Mouse (Mus musculus): ENCODE results near the gene Lbp.

Lbp gene

GRCm38 (mm10) chr2:158316371-158316770 lies 10.1 kb downstream of the Lbp start:
- no peak for DNase-seq

DNA sequence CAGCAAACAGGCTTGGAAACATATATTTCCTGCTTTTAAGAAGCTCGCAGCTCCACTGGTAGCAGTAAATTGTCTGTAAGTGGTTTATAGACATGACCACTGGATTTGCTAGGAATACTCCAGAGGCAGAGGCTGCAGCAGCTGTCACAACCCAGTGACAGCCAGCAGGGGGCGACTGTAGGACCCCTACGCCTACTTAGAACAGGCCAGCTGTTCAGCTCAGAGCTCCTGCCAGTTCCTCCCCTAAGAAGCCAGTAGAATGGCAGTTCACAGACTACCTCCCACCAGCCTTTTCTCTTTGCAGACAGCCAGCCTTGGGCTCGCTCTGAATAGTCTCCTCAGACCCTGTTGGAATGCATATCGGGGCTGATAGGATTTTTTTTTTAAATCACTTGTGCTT lies 10.7 kb downstream of the Lbp start:
- DNase-seq = peak; percentile 74

DNA sequence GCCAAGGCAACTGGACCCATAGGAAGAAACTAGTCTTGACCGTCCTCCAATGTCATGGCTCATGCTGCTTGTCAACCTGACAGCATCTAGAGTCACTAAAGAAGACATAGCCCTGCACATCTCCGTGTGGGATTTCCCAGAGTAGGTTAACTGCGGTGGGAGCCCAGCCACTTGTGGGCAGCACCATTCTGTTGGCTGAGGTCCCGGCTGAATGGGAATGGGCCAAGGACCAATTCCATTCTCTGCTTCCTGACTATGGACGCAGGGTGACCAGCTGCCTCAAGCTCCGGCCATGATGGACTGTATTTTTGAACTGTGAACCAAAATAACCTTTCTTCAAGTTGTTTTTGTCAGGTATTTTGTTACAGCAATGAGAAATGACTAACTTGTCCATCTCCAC lies 15.3 kb downstream of the Lbp start:
- no peak for DNase-seq

DNA sequence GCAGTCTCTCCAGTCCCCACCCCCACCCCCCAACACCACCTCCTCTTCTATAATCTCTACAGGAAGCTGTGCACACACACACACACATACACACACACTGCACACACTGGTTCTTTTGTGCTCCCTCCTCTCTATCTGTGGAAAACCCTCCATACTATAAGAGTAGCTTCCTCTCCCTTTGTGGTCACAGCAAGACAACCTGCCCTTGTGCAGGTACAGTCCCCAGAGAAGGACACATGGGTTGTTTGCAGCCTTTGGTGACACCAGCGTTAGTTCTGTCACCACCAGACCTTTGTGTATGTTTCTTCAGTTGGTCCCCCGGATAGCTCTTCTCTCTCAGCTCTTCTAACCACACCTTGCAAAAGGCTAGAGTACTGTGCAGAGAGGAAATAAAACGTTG lies 16.6 kb downstream of the Lbp start:
- no peak for DNase-seq

GRCm38 (mm10) chr2:158324531-158325190 lies 18.4 kb downstream of the Lbp start:
- no peak for DNase-seq

DNA sequence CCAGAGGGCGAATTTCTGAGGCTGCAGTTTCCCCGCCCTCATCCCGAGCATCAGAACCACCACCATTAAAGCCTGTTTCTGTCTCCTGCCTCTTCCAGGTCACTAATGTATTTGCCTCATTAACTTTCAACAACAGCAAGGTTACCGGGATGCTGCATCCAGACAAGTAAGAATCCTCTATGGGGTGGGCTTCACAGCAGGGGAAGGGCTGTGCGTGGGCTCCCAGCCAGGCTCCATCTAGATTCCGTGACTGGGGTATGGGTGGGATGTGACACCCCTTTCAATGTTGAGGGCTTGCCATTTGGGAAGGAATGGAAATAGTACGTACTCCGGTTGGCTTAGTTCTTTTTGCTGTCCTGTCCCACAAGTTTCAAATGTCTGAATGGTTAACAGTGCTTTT lies 19.3 kb downstream of the Lbp start:
- no peak for DNase-seq

DNA sequence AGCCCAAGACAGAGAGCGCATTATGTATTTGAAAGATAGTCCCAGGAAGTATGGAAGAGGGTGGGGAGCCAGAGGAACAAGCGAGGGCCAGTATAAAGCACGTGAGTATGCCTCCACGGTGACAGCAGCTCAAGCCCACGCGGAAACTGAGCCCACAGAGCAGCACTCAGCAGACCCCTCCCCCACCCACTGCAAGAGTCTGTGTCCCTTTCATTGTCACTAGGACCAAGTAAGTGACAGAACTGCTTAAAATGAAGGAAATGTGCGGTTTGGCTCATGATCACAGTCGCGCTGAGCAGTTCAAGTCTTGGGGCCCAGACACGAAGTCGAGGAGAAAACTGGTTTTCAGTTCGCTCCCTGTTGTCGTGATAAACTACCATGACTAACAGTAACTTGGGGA lies 28.1 kb downstream of the Lbp start:
- no peak for DNase-seq

DNA sequence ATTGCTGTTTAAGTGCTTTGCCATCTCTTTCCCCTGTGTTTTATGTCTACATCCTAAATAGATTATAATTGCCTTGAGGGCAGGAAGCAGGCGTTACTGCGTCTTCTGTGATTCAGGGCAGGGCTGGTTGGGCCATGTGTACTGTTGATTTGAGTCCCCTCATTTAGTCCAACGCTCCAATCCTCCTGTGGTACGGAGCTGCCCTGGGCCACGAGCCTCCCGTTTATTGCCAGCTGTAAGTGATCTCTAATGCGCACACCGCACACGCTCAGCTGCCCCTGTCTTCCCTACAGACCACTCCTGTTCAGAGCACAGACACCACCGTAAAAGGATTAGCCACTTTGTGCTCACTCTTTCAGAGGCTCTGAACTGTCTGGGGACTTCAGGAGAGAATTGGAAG lies 31.4 kb downstream of the Lbp start:
- DNase-seq = no peak

DNA sequence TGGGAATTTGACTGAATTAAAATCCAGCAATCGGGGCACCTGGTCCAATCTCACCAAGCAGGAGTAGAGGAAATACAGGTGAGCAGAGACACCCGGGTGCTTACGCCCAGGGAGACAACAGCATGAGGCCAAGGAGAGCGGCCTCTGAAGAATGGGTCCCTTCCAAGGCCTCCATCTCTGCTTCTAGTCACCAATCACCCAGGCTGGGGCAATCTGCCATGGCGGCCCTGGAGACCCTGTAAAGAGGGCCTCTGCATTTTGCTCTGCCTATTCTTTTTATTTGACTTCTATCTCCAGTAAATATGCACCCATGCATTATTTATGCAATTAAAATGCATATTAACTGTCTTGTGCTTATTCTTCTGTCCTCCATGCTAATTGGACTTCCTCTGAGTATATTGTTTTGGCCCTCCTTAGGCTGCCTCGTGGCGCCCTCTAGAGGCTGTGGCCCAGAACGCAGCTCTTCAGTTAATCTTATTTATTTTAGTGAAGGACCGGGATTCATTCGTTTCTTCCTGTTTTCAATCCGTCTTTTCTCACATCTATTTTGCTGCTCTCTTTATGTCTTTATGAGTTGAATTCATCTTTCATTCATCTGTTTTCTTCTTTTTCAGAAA lies 33.8 kb downstream of the Lbp start:
- peak; percentile 30 for DNase-seq

DNA sequence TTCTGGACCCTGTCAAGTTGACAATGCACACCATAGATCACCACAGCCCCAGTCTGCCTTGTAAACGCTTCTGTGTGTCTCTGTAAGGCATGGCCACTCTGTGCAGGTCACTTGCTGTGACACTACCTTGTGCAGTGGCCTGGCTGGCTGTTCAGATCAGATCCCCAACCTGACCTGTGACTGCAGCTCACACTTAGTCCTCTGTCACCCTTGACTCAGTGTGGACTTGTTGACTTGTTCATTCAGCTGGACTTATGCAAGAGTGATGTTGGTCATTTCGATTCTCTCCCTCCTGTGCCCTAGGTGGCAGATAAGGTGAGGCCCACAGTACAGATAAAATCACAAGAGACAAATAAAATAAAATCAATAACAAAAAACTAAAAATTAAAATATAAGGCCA lies 35.0 kb downstream of the Lbp start:
- no peak for DNase-seq

- no peak for DNase-seq
These were observed 37.2 kb downstream of the Lbp start for GRCm38 (mm10) chr2:158343495-158343894.

GRCm38 (mm10) chr2:158346467-158346866 lies 40.2 kb downstream of the Lbp start:
- DNase-seq = no peak

GRCm38 (mm10) chr2:158347868-158348267 lies 41.6 kb downstream of the Lbp start:
- no peak for DNase-seq

DNA sequence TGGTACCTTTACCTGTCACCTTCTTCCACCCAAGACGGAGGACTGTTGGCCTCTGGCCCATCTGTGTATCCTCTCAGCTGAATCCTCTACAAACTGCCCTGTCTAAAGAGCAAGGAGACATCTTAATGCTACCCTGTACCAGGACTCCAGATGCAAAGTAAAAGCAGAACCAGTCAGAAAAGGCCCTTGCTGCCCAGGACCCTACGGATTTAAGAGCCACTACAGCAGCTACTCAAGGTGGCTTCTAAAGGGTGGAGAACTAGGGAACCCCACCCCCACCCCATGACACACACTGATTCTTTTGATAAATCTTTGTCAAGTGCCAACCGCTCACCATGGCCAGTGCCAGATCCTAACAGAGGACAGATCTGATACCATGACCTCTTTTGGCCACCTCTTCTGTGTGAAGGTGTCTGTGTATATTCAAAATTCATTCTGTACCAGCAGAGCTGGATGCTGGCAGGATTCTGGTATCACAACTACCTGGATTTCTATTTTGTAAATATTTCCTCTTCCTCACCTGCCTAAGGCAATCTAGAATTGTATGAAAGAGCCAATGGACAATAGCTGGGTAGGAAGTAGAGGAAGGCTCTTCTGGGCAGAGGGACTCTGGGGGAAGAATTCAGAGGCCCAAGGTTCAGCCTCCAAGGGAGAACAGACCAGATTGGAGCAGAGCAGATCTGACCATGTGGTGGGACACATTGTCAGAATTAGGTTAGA lies 46.7 kb downstream of the Lbp start:
- DNase-seq = no peak

DNA sequence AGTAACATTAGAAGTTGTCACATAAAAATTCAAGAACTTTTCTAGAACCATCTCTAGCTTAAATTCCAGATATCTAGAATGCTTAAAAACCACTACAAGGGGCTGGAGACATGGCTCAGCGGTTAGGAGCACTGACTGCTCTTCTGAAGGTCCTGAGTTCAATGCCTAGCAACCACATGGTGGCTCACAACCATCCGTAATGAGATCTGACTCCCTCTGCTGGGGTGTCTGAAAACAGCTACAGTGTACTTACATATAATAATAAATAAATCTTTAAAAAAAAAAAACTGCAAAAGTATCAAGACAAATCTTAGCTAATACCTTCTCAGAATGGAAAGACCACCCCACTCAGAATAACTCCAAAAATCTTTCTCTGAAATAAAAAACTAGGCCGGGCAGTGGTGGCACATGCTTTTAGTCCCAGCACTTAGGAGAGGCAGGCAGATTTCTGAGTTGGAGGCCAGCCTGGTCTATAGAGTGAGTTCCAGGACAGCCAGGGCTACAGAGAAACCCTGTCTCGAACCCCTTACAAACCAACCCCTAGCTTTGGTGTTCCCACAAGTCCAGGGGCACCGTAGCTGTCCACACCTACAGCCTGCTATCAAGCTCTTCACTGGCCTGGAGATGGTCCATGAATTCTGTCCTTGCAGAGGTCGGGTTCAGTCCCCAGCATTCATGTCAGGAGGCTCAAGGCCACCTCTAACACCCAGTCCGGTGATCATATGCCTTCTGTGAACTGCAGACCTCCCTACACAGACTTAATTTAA lies 48.2 kb downstream of the Lbp start:
- DNase-seq = no peak

DNA sequence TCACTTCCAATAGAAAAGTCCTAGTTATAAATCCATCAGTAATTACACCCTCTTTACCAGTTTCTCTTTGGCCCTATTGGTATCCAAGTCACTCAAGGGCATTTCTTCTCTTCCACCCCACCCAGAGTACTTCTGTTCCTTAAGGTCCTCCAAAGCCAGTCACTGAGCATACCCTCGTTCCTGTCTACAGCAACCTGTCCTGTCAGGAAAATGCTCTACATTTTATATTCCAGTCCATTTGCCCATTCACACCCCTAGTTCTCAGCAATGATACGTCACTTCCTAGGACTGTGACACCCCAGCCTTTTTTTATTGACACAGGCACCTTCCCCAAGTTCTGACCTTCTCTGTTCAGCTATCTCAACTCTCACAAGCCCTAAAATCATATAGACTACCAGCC lies 48.9 kb downstream of the Lbp start:
- DNase-seq = no peak

DNA sequence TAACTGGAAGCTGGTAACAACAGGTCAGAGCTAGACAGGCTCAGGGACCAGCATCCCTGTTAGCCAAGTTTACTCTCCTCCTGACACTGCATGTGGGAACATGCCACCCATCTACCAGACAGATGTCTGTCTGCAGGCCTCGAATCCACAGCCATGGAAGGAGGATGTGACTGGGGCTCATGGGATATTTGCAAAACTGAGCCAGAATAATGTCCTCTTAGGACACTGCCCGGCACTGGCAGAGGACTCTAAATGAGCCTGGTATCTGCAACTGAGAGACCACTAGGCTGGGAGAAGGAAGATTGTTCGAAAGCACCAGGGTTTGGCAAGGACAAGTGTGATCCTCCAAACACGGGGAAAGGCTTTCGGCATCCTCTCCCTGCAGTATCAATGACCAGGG lies 49.8 kb downstream of the Lbp start:
- DNase-seq = no peak

DNA sequence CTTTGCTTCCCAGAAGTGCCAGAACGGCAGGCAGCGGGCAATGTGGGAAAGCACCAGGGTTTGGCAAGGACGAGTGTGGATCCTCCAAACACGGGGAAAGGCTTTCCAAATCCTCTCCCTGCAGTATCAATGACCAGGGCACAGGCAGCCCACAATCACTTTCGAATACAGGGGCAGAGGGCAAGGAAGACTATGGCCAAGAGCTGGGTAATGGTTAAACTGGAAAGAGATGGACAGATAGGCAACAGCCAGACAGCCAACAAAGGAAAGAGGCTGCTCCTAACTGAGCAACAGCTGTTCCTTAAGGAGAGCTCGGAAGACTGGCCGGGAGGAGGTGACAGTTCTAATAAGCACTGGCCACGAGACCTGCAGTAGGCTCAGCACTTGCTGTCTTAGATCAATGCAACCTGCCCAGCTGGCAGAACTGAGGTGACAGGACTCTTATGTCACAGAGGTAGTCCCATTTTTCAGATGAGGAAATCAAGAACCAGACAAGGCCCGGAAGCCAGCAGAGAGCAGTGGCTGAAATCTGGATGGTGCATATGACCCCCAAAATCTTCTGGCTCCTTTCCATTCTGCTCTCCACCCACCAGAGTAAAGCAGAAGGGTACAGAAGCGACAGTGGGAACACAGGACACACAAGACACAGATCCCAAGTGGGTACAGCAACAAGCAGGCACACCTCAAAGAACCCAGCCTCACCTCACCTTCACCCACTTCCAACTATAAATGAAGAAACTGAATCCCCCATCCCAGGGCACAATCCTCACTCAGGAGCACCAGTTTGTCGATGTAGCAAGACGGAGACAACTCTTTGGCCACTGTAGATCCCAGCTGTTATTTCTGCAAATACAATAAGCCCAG lies 53.7 kb downstream of the Lbp start:
- no peak for DNase-seq

DNA sequence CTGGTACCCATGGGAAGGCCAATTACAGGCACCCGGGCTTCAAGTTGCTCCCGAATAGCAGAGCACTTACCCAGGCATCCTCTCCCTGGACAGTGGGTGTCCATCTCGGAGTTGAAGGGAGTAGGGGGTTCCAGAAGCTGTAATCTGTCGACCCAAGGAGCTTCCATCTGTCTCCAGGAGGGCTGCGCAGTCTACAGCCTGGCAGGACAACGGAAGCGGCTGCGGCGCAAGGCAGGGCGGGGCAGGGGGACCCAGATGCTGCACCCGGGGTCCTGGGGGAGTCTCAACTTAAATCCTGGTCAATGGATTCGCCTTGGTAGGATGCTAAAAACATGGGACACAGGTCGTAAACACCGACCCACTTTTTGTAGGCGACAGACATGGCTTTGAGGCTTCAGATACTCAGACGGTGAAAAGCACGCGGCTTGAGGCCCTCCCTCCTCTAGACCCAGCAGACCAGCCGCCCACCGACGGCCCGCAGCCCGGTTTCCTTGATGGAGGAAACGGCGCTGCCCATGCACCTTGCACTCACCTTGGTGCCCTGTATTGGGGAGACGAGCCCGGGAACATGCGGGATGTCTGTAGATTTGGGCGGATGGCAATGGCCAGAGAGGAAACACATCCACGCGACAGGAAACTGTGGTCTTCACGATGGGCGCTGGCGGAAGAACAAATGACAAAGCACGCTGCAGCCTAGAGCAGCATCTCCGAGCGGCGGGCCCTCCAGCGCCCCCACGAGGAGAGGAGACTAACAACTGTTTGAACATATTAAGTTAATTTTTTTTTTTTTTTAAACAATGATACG lies 54.8 kb downstream of the Lbp start:
- DNase-seq = peak; percentile 88

DNA sequence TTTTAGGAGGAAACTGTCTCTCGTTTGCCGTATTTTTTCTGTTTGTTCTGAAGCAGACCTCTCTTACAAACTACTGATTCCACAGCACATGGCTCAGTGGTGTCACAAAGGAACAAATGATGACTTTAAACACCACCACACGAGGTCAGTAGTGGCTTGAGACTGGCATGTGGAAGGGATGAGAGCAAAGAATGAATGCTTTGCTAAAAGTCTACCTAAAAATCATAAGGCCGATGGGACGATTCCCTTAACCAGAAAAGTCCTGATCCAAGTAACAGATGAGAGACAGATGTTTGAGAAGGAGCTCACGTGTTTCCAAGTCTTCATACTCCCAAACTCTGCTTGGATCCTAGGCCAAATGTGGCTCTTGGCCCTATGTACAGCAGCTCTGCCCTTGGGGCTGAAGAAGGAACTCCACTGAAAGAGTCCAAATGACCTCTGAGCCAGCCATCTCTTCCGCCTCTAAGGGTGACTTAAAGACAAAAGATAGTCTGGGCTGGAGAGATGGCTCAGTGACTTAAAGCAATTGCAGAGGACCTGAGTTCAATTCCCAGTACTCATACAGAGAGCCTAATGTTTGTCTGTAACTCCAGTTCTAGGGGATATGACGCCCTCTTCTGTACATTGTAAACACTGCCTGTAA lies 55.5 kb downstream of the Lbp start:
- DNase-seq = no peak

- DNase-seq = no peak
These were observed 57.9 kb downstream of the Lbp start for GRCm38 (mm10) chr2:158364175-158364574.

Data from layer of hippocampus, adult 9-11 months (tissue).